Mouse (Mus musculus) hindbrain, embryonic 13.5 days (tissue): ENCODE data around the gene Ngdn. TPM values are rescaled to one million over a fixed set of nuclear protein-coding genes. Genes with fewer than 3 reads are reported as not detected.

Source experiments
- ATAC-seq: fragments of 200-750 bp; cut with Nextera tagmentation; 2 replicates; pipeline ENCODE4 v1.8.0; 2017; ENCODE audit warnings: moderate TSS enrichment; ENCODE audit not compliant: low FRiP score
- H3K27ac ChIP-seq: fragments of 300-500 bp; sonication (generic); 2 replicates; pipeline ENCODE4 v1.5.1; 2015; ENCODE audit warnings: inconsistent platforms, mild to moderate bottlenecking, moderate library complexity
- H3K27me3 ChIP-seq: fragments of 300-500 bp; sonication (generic); 2 replicates; pipeline ENCODE4 v1.6.1; 2015; ENCODE audit warnings: mild to moderate bottlenecking, inconsistent platforms
- H3K36me3 ChIP-seq: fragments of 300-500 bp; sonication (generic); 2 replicates; pipeline ENCODE4 v1.6.1; 2015; ENCODE audit warnings: mild to moderate bottlenecking, inconsistent platforms
- H3K4me1 ChIP-seq: fragments of 300-500 bp; sonication (generic); replicated peaks from 2 replicates; pipeline ENCODE4 v1.6.1; 2015; ENCODE audit warnings: inconsistent platforms
- H3K4me2 ChIP-seq: fragments of 300-500 bp; sonication (generic); 2 replicates; pipeline ENCODE4 v1.6.1; 2015; ENCODE audit warnings: inconsistent platforms, mild to moderate bottlenecking, moderate library complexity
- H3K4me3 ChIP-seq: fragments of 300-500 bp; sonication (generic); 2 replicates; pipeline ENCODE4 v1.5.1; 2015; ENCODE audit warnings: mild to moderate bottlenecking, inconsistent platforms
- H3K9ac ChIP-seq: fragments of 300-500 bp; sonication (generic); 2 replicates; pipeline ENCODE4 v1.6.1; 2015; ENCODE audit warnings: mild to moderate bottlenecking, inconsistent platforms
- H3K9me3 ChIP-seq: fragments of 300-500 bp; sonication (generic); 2 replicates; pipeline ENCODE4 v1.6.1; 2016; ENCODE audit warnings: inconsistent platforms
- WGBS: fragments of 180-500 bp; shearing (Covaris S2); methylation state at CpG from one replicate; pipeline ENCODE4 v1.1.7; 2015; 5-methylcytosine and 5-hydroxymethylcytosine counted together
- polyA plus RNA-seq: library from polyadenylated mRNA; unstranded; fragments of >200 nt; fragmentation: Nextera tagmentation; extraction: Ambion mirVana; gene quantifications from 2 replicates; pipeline ENCODE4 v1.2.1, GENCODE M21; 2015

Gene Ngdn
- polyA plus RNA-seq, 1 experiment from 2014 or later, result 53.7 TPM

GRCm38 (mm10) chr14:55001446-55001845 lies 13.8 kb upstream of the Ngdn start:
- no peak overlapping the region for H3K4me3 ChIP-seq
- H3K27me3 ChIP-seq, result no peaks in the 10 kb centered on the region
- no peaks in the 10 kb centered on the region for H3K36me3 ChIP-seq
- H3K27ac ChIP-seq, result no peak overlapping the region
- peaks cover 13% of the 10 kb centered on the region; the same call in 1 of the 2 replicates for H3K4me1 ChIP-seq
- ATAC-seq, result no peak
- H3K4me2 ChIP-seq, result no peak overlapping the region
- H3K9ac ChIP-seq, result no peak overlapping the region
- WGBS, result 96% methylated on average over 2 of the region's 2 CpGs
- H3K9me3 ChIP-seq, result no peaks in the 10 kb centered on the region

DNA sequence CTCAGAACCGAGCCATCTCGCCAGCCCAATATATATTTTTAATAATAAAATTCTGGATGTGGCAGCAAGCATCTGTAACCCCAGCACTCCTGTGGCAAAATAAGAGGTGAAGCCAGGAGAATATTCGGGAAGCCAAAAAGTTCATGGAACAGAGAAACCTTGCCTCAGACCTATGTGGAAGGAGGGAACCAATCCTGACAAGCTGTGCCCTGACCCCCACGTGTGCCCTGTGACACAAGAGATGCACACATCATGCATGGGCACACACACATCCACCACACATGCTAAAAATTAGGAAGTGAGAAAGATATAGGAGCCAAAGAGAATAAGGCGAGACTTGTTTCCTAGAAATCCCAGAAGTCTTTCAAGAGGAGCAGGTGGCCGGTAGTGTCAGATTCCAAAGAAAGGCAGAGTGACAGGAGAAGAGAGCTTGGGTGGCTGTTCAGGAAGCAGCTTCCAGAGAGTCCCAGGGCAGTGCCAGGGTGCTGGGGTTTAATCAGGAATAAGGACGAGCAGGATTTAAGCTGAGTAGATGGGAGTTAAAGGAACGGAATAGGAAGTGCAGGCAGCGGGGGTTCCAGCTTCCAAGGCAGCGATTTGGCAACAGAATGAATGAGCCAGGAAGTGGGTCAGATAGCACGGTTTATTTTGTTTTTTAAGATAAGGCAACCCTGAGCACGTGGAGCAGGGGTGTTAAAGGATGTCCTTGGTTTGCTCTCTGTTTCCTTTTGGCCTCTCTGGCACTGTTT lies 13.1 kb upstream of the Ngdn start:
- H3K9ac ChIP-seq, result no peak overlapping the region
- WGBS, result 59% methylated on average over 12 of the region's 12 CpGs

GRCm38 (mm10) chr14:55002687-55003120 lies 12.6 kb upstream of the Ngdn start:
- 80% methylated on average over 7 of the region's 7 CpGs for WGBS
- Histone ChIP-seq H3K4me2 (no peak overlapping the region), H3K4me3 (no peak overlapping the region), H3K36me3 (no peaks in the 10 kb centered on the region), H3K9ac (no peak overlapping the region), H3K27me3 (no peaks in the 10 kb centered on the region), H3K9me3 (no peaks in the 10 kb centered on the region), H3K4me1 (peaks cover 7% of the 10 kb centered on the region; the same call in 1 of the 2 replicates), H3K27ac (no peak overlapping the region)
- ATAC-seq, result no peak

More for the DNA sequence above, 13.1 kb upstream of the Ngdn start:
- no peak for ATAC-seq
- Histone ChIP-seq H3K27me3 (no peaks in the 10 kb centered on the region), H3K4me2 (no peak overlapping the region), H3K4me3 (no peak overlapping the region), H3K36me3 (no peaks in the 10 kb centered on the region), H3K27ac (no peak overlapping the region), H3K9me3 (no peaks in the 10 kb centered on the region), H3K4me1 (peaks cover 7% of the 10 kb centered on the region; the same call in 1 of the 2 replicates)

DNA sequence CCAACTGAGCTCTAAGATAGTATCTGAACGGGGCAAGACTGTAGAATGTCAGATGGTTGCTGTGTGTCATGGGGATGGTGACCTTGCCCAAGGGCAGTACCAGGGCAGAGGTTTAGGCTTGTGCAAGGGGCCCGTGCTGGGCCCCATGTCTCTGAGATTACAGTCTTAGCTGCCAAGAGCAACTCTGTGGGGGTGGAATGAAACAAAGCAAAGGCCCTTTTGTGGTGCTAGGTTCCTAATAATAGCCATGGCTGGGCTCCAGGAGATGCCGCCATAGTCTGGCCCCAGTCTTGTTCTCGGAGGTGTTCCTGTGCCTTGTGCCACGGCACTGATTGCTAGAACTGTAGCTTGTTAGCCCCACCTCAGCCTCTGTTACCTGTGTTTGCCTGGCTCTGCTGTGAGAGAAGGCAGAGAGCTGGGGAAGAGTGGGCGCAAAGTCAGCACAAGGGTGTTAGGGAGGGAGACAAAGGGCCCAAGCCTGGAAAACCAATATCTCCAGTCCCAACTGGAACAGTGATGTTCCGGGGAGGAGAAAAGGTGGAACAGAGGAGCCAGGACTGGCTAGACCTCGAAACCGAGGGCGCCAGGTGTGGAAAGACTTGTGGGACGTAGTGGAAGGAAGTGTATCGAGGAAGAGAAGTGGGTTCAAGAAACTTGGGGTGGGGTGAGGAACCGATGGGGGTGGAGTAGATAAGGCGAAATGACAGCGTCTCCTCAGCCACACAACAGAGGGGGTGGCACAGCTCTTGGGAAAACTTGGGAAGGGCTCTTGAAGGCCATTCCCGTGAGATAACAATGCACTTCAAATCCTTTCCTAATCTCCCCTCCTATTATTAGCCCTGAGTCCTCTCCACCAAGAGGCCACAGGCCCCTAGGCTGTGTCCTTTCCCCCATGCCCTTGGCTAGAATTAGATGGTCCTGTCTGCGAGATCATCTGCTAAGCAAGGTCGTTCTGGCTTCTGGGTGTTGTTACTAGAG lies 11.1 kb upstream of the Ngdn start:
- no peak overlapping the region for H3K4me2 ChIP-seq
- H3K27me3 ChIP-seq, result no peaks in the 10 kb centered on the region
- H3K4me1 ChIP-seq, result peaks cover 7% of the 10 kb centered on the region; the same call in 1 of the 2 replicates
- no peaks in the 10 kb centered on the region for H3K9me3 ChIP-seq
- 72% methylated on average over 18 of the region's 18 CpGs for WGBS
- H3K36me3 ChIP-seq, result no peaks in the 10 kb centered on the region
- H3K4me3 ChIP-seq, result no peak overlapping the region
- H3K27ac ChIP-seq, result 0 out of 2 replicates have a peak overlapping the region, but pooled peaks have one; percentile 8
- ATAC-seq, result peak; percentile 52
- H3K9ac ChIP-seq, result no peak overlapping the region

DNA sequence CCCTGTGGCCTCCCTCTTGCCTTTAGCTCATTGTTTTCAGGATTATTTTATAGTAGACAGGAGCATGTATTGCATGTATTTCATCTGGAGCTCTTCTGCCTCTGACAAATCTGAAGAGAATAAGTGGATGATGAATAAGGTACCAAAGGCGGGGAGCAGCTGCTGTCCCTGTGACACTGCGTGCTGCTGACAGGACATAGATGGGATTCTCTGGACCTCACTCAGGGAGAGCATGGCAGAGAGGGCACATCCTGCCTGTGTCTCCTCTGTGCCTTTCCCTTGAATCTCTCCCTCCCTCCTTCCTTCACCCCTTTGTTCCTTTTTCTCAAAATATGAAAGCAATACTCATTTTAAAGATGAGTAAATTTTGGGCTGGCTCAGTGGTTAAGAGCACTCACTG lies 9.7 kb upstream of the Ngdn start:
- Histone ChIP-seq H3K27ac (no peak overlapping the region), H3K9ac (no peak overlapping the region), H3K36me3 (no peaks in the 10 kb centered on the region), H3K4me1 (peaks cover 7% of the 10 kb centered on the region; the same call in 1 of the 2 replicates), H3K9me3 (no peaks in the 10 kb centered on the region), H3K27me3 (no peaks in the 10 kb centered on the region), H3K4me2 (no peak overlapping the region), H3K4me3 (no peak overlapping the region)
- 82% methylated on average over 2 of the region's 2 CpGs for WGBS
- no peak for ATAC-seq

DNA sequence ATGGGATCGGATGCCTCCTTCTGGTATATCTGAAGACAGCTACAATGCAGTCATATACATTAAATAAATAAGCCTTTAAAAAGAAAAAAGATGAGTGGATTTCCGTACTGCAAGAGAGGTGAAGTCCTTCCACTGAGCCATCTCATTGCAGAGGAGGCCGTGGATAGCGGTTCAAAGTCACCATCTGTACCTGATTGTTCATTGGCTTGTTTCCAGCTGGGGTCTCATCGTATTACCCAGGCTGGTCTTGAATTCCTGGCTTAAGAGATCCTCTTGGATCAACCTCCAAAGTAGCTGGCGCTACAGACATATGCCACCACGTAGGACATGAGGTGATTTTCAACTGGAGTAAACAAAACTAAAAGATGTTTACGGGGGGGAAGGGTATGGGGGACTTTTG lies 9.3 kb upstream of the Ngdn start:
- Histone ChIP-seq H3K9ac (no peak overlapping the region), H3K36me3 (no peaks in the 10 kb centered on the region), H3K4me2 (no peak overlapping the region), H3K27ac (no peak overlapping the region), H3K9me3 (no peaks in the 10 kb centered on the region), H3K4me3 (no peak overlapping the region), H3K27me3 (no peaks in the 10 kb centered on the region), H3K4me1 (peaks cover 7% of the 10 kb centered on the region; the same call in 1 of the 2 replicates)
- no peak for ATAC-seq
- WGBS, result 89% methylated on average over 8 of the region's 8 CpGs

GRCm38 (mm10) chr14:55006541-55006940 lies 8.7 kb upstream of the Ngdn start:
- Histone ChIP-seq H3K36me3 (no peaks in the 10 kb centered on the region), H3K27ac (no peak overlapping the region), H3K4me3 (no peak overlapping the region), H3K9ac (no peak overlapping the region), H3K27me3 (no peaks in the 10 kb centered on the region), H3K4me1 (peaks cover 7% of the 10 kb centered on the region; the same call in 1 of the 2 replicates), H3K4me2 (no peak overlapping the region), H3K9me3 (no peaks in the 10 kb centered on the region)
- no peak for ATAC-seq
- WGBS, result 71% methylated on average over 3 of the region's 3 CpGs

GRCm38 (mm10) chr14:55007120-55007908 lies 7.9 kb upstream of the Ngdn start:
- WGBS, result 91% methylated on average over 9 of the region's 9 CpGs

GRCm38 (mm10) chr14:55008417-55008816 lies 6.8 kb upstream of the Ngdn start:
- Histone ChIP-seq H3K27me3 (no peaks in the 10 kb centered on the region), H3K9me3 (no peaks in the 10 kb centered on the region), H3K4me3 (no peak overlapping the region), H3K4me2 (no peak overlapping the region), H3K27ac (no peak overlapping the region), H3K9ac (no peak overlapping the region), H3K4me1 (peaks cover 7% of the 10 kb centered on the region; the same call in 1 of the 2 replicates), H3K36me3 (no peaks in the 10 kb centered on the region)
- 83% methylated on average over 8 of the region's 8 CpGs for WGBS
- ATAC-seq, result no peak

More at GRCm38 (mm10) chr14:55007120-55007908, 7.9 kb upstream of the Ngdn start:
- Histone ChIP-seq H3K27me3 (no peaks in the 10 kb centered on the region), H3K9me3 (no peaks in the 10 kb centered on the region), H3K4me1 (peaks cover 7% of the 10 kb centered on the region; the same call in 1 of the 2 replicates), H3K9ac (no peak overlapping the region), H3K4me2 (no peak overlapping the region), H3K27ac (no peak overlapping the region), H3K4me3 (no peak overlapping the region), H3K36me3 (no peaks in the 10 kb centered on the region)
- no peak for ATAC-seq

DNA sequence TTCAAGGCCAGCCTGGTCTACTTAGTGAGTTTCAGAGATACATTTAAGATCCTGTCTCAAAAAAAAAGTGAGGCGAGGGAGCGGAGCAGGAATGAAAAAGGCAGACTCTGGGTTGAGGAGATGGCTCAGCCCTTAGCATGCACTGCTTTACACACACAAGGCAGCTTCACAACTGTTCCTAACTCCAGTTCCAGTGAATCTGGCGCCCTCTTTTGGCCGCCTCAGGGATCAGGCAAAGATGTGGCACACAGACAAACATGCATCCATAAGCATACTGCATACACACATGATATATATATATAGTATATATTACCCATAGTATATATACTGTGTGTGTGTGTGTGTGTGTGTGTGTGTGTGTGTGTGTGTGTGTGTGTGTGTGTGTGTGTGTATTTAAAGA lies 4.1 kb upstream of the Ngdn start:
- no peak for ATAC-seq
- no peaks in the 10 kb centered on the region for H3K36me3 ChIP-seq
- H3K4me1 ChIP-seq, result peaks cover 6% of the 10 kb centered on the region; the same call in 1 of the 2 replicates
- H3K9ac ChIP-seq, result no peak overlapping the region
- WGBS, result 68% methylated on average over 4 of the region's 4 CpGs
- no peak overlapping the region for H3K4me2 ChIP-seq
- H3K27me3 ChIP-seq, result no peaks in the 10 kb centered on the region
- H3K4me3 ChIP-seq, result no peak overlapping the region
- no peak overlapping the region for H3K27ac ChIP-seq
- no peaks in the 10 kb centered on the region for H3K9me3 ChIP-seq

GRCm38 (mm10) chr14:55014591-55014990 lies 663 bp upstream of the Ngdn start:
- peak overlapping the region; percentile 46 for H3K4me3 ChIP-seq
- H3K4me2 ChIP-seq, result peak overlapping the region; percentile 62
- H3K27me3 ChIP-seq, result no peaks in the 10 kb centered on the region
- under 1% methylated on average over 27 of the region's 27 CpGs for WGBS
- H3K9ac ChIP-seq, result peak overlapping the region; percentile 76
- peaks cover 18% of the 10 kb centered on the region for H3K36me3 ChIP-seq
- peak overlapping the region; percentile 93 for H3K27ac ChIP-seq
- ATAC-seq, result no peak; the same call in none of the 2 replicates
- H3K4me1 ChIP-seq, result peaks cover 13% of the 10 kb centered on the region; the same call in 1 of the 2 replicates
- H3K9me3 ChIP-seq, result no peaks in the 10 kb centered on the region
